Mouse (Mus musculus) G1E-ER4 (cell line): ENCODE measurements around the gene Sbno1. TPM values are rescaled to one million over a fixed set of nuclear protein-coding genes. Genes with fewer than 3 reads are reported as not detected.

Experiments used
- GATA1 ChIP-seq: IDR thresholded peaks from one replicate; pipeline ENCODE4 v1.8.0; 2012; ENCODE audit warnings: low read length, inconsistent platforms
- polyA plus RNA-seq: library from polyadenylated mRNA; stranded (reverse); fragments of >175 nt; gene quantifications from 2 replicates; pipeline ENCODE4 v1.2.3, GENCODE M21; 2012

Sbno1 gene
- polyA plus RNA-seq, 1 experiment: 29.8 TPM

DNA sequence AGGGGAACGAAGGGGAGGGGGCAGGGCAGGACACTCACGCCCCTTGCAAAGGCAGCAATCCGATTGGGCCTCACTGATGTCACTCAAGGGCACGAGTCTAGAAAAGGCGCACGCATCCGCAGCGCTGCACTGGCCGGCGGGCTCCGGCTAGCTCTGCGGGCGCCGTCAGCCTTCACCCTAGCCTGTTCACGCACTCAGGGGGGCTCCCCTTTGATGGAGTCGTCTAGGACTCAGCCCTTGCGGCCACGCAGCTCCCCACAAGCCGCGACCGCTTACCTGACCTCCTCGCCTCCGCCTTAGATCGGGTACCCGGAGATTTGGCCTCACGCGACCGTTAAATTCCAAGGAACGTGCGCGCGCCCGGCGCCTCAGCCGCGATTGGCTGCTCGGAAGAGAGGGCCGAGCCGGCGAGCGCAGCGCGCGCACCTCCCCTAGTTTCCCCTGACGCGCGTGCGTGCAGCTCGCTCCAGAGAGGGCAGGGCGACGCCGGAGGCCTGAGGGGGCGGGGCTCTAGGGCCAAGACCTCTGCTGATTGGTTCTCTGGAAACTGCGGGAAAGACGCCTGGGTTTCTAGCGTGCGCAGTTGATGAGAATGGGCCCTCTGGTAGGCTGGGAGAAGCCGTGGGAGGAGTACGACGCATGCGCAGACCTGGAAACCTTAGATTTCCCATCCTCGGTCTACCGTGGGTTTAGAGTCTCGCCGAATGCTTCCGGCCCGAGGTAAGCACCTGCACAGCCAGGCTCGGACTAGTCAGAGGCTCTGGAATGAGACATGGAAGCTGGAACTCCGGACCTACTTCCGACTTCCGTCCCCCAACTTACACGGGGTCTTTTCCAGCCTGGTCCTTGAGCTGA lies 98.1 kb downstream of the Sbno1 start, which contains the start of the genes Mphosph9 and 2810006K23Rik:
TSS of gene Mphosph9 (minus strand) at position 463 of the 855 bp plus-strand sequence.
TSS of gene 2810006K23Rik (plus strand) at position 580 of the 855 bp plus-strand sequence.
- no peak for TF ChIP-seq GATA1

DNA sequence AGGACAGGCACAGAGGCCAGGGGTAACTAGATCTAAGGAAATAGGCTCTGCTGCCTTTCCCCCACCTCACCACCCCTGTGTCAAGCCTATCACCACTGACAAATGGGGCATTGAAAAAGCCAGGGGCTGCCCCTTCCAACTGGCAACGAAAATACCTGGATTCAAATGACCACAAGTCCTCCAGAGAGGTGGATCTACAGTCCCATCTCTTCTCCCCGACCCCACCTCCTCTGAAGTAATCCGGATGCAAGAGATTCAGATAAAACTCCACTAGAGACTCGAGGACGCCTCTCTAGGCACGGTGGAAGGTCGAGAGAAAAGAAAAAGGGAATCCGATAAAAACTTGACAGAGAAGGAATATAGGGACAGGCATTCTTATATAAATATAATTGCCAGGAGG lies 99.0 kb downstream of the Sbno1 start:
- no peak for TF ChIP-seq GATA1

Other genes with a start within 250 kb of the Sbno1 start
- gene Pitpnm2, start 176.2 kb downstream of the Sbno1 start, polyA plus RNA-seq: 50.5 and 55.3 TPM in 2 replicates
- gene Mphosph9, start 98.0 kb downstream of the Sbno1 start, polyA plus RNA-seq: 2.8 and 3.0 TPM in 2 replicates
- gene 2810006K23Rik, start 97.9 kb downstream of the Sbno1 start, polyA plus RNA-seq: 5.3 and 6.9 TPM in 2 replicates
- gene Cdk2ap1, start 62.9 kb downstream of the Sbno1 start, polyA plus RNA-seq: 208 and 230 TPM in 2 replicates
- 334 and 369 TPM in 2 replicates for gene Kmt5a, start 13.9 kb upstream of the Sbno1 start, polyA plus RNA-seq
- gene Rilpl2, start 52.4 kb upstream of the Sbno1 start, polyA plus RNA-seq: 25.3 and 30.6 TPM in 2 replicates
- 30.2 and 35.0 TPM in 2 replicates for gene Snrnp35, start 57.1 kb upstream of the Sbno1 start, polyA plus RNA-seq
- gene Rilpl1, start 105.4 kb upstream of the Sbno1 start, polyA plus RNA-seq: 2.0 and 4.2 TPM in 2 replicates
- gene Tmed2, start 114.7 kb upstream of the Sbno1 start, polyA plus RNA-seq: 105 and 184 TPM in 2 replicates
- 17.9 and 38.4 TPM in 2 replicates for gene Ddx55, start 126.9 kb upstream of the Sbno1 start, polyA plus RNA-seq
- 7.9 and 8.9 TPM in 2 replicates for gene Eif2b1, start 153.1 kb upstream of the Sbno1 start, polyA plus RNA-seq
- 2.8 and 5.6 TPM in 2 replicates for gene Gtf2h3, start 153.1 kb upstream of the Sbno1 start, polyA plus RNA-seq
- gene Atp6v0a2, start 202.6 kb upstream of the Sbno1 start, polyA plus RNA-seq: 8.2 and 8.5 TPM in 2 replicates